Mouse (Mus musculus): Measurements from ENCODE around the gene Fam110a.

DNA sequence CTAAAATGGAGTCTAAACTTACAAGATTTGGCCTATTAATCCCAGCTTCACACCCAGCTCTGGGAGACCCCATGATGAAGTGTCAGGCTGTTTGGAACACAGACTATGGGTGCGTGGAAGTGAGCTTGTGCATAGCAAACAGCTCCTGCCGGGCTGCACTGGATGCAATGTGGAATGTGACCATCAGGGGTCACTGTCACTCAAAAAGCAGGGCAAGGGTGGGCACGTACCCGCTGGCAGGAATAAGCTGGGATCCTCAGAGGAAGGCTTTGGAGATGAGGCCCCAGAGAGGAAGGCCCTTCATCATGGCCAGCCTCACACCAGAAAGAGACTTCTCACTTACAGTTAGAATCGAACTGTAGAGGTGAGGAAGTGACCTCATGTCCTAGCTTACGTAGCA lies 40.2 kb upstream of the Fam110a start:
- TF ChIP-seq GATA1 (IDR thresholded peaks at IDR 0.05; ENCODE audit: borderline replicate concordance, low read length) (no peak), FLI1 (IDR thresholded peaks at IDR 0.05; ENCODE audit: low read length) (no peak)

All from megakaryocyte, embryonic 14.5 days (primary cell).